Mouse (Mus musculus) kidney, embryonic 14.5 days (tissue): ENCODE measurements around the gene Sema6d. TPM values are rescaled to one million over a fixed set of nuclear protein-coding genes. Genes with fewer than 3 reads are reported as not detected.

Experiments
- ATAC-seq: fragments of 200-750 bp; cut with Nextera tagmentation; 2 replicates; pipeline ENCODE4 v1.8.0; 2017; ENCODE audit warnings: moderate number of reproducible peaks, mild to moderate bottlenecking, moderate TSS enrichment, moderate library complexity; ENCODE audit not compliant: low FRiP score, low TSS enrichment
- H3K27ac ChIP-seq: fragments of 300-500 bp; sonication (generic); 2 replicates; pipeline ENCODE4 v1.5.1; 2014; ENCODE audit warnings: low read depth, mild to moderate bottlenecking, low read length, moderate library complexity, mixed read lengths
- H3K27me3 ChIP-seq: fragments of 300-500 bp; sonication (generic); 2 replicates; pipeline ENCODE4 v1.6.1; 2014; ENCODE audit warnings: mild to moderate bottlenecking, low read length; ENCODE audit not compliant: control insufficient read depth, insufficient read depth
- H3K36me3 ChIP-seq: fragments of 300-500 bp; sonication (generic); 2 replicates; pipeline ENCODE4 v1.6.1; 2014; ENCODE audit warnings: low read length, mixed read lengths; ENCODE audit not compliant: control insufficient read depth, insufficient read depth
- H3K4me1 ChIP-seq: fragments of 300-500 bp; sonication (generic); 2 replicates; pipeline ENCODE4 v1.6.1; 2014; ENCODE audit warnings: low read length, mixed read lengths; ENCODE audit not compliant: control insufficient read depth, insufficient read depth
- H3K4me2 ChIP-seq: fragments of 300-500 bp; sonication (generic); replicated peaks from 2 replicates; pipeline ENCODE4 v1.6.1; 2014; ENCODE audit warnings: low read depth, mild to moderate bottlenecking, low read length
- H3K4me3 ChIP-seq: fragments of 300-500 bp; sonication (generic); 2 replicates; pipeline ENCODE4 v1.5.1; 2014; ENCODE audit warnings: mild to moderate bottlenecking, low read length
- H3K9ac ChIP-seq: fragments of 300-500 bp; sonication (generic); 2 replicates; pipeline ENCODE4 v1.6.1; 2014; ENCODE audit warnings: low read depth, mild to moderate bottlenecking, low read length, moderate library complexity
- H3K9me3 ChIP-seq: fragments of 300-500 bp; sonication (generic); 2 replicates; pipeline ENCODE4 v1.6.1; 2016; ENCODE audit warnings: low read length; ENCODE audit not compliant: control insufficient read depth
- whole genome bisulfite sequencing: fragments of 180-500 bp; shearing (Covaris S2); extraction: QIAGEN DNeasy Blood & Tissue Kit; methylation state at CpG from one replicate; pipeline ENCODE4 v1.1.7; 2014; 5-methylcytosine and 5-hydroxymethylcytosine counted together
- polyA plus RNA-seq: library from polyadenylated mRNA; unstranded; fragments of >200 nt; fragmentation: Nextera tagmentation; extraction: Ambion mirVana; gene quantifications from 2 replicates; pipeline ENCODE4 v1.2.1, GENCODE M21; 2014

Gene Sema6d
- polyA plus RNA-seq, 1 experiment from 2014 or later = 11.8 TPM

GRCm38 (mm10) chr2:124653161-124653560 lies 563.4 kb downstream of the Sema6d start:
- no peak overlapping the region for H3K4me2 ChIP-seq
- no peaks in the 10 kb centered on the region for H3K27me3 ChIP-seq
- no peaks in the 10 kb centered on the region for H3K9me3 ChIP-seq
- no peak overlapping the region for H3K27ac ChIP-seq
- no peak for ATAC-seq
- H3K36me3 ChIP-seq = peaks cover 14% of the 10 kb centered on the region
- H3K9ac ChIP-seq = no peak overlapping the region
- no peak overlapping the region for H3K4me3 ChIP-seq
- no peaks in the 10 kb centered on the region for H3K4me1 ChIP-seq
- WGBS = 90% methylated on average over 7 of the region's 7 CpGs

- Histone ChIP-seq H3K9me3 (no peaks in the 10 kb centered on the region), H3K4me1 (no peaks in the 10 kb centered on the region), H3K27ac (no peak overlapping the region), H3K4me3 (no peak overlapping the region), H3K9ac (no peak overlapping the region), H3K4me2 (no peak overlapping the region), H3K27me3 (no peaks in the 10 kb centered on the region), H3K36me3 (peaks cover 19% of the 10 kb centered on the region)
- no peak for ATAC-seq
- 81% methylated on average over 11 of the region's 11 CpGs for WGBS
These were observed 567.6 kb downstream of the Sema6d start for GRCm38 (mm10) chr2:124657358-124657757.

DNA sequence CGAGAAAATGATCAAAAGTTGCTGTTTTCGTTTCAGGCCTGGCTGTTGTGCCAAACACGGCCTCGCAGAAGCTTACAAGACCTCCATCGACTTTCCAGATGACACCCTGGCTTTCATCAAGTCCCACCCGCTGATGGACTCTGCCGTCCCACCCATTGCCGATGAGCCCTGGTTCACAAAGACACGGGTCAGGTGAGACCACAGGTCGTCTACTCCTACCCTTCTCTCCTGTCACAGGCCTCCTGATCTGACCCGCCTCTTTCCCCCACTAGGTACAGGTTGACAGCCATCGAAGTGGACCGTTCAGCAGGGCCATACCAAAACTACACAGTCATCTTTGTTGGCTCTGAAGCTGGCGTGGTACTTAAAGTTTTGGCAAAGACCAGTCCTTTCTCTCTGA lies 568.6 kb downstream of the Sema6d start:
- Histone ChIP-seq H3K36me3 (peaks cover 19% of the 10 kb centered on the region), H3K4me3 (no peak overlapping the region), H3K27ac (no peak overlapping the region), H3K4me2 (no peak overlapping the region), H3K9me3 (no peaks in the 10 kb centered on the region), H3K9ac (no peak overlapping the region), H3K27me3 (no peaks in the 10 kb centered on the region), H3K4me1 (no peaks in the 10 kb centered on the region)
- 93% methylated on average over 14 of the region's 14 CpGs for WGBS
- ATAC-seq = no peak

- Histone ChIP-seq H3K9me3 (no peaks in the 10 kb centered on the region), H3K27ac (no peak overlapping the region)
- 93% methylated on average over 13 of the region's 13 CpGs for WGBS
These were observed 569.8 kb downstream of the Sema6d start for GRCm38 (mm10) chr2:124659601-124660000.

GRCm38 (mm10) chr2:124660686-124661085 lies 570.9 kb downstream of the Sema6d start:
- H3K36me3 ChIP-seq = peaks cover 36% of the 10 kb centered on the region
- no peak overlapping the region for H3K9ac ChIP-seq
- H3K27ac ChIP-seq = no peak overlapping the region
- ATAC-seq = no peak
- 84% methylated on average over 5 of the region's 5 CpGs for WGBS
- no peaks in the 10 kb centered on the region for H3K4me1 ChIP-seq
- H3K4me3 ChIP-seq = no peak overlapping the region
- no peaks in the 10 kb centered on the region for H3K27me3 ChIP-seq
- H3K4me2 ChIP-seq = no peak overlapping the region
- H3K9me3 ChIP-seq = no peaks in the 10 kb centered on the region

More at GRCm38 (mm10) chr2:124659601-124660000, 569.8 kb downstream of the Sema6d start:
- Histone ChIP-seq H3K4me2 (no peak overlapping the region), H3K4me1 (no peaks in the 10 kb centered on the region), H3K36me3 (peaks cover 28% of the 10 kb centered on the region), H3K9ac (no peak overlapping the region), H3K4me3 (no peak overlapping the region), H3K27me3 (no peaks in the 10 kb centered on the region)
- no peak for ATAC-seq

DNA sequence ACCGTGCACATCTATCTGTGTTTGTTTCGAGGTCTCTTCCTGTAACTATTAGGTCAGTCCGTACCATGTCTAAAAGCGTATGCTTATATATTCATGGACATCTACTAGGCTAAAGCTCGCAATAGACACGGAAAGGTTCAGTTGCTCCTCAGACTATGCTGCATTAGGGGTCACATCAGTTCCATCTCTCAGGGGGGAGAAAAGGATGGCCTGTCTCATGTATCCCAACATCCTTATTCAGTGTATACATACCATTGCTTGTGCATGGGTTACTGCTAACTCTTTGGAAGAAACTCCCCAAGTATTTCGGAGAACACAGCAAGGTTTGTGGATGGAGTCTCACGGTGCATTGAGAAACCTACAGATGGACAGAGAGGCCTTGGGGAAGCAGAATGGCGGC lies 571.5 kb downstream of the Sema6d start:
- no peaks in the 10 kb centered on the region for H3K4me1 ChIP-seq
- H3K4me3 ChIP-seq = no peak overlapping the region
- peaks cover 39% of the 10 kb centered on the region for H3K36me3 ChIP-seq
- no peaks in the 10 kb centered on the region for H3K27me3 ChIP-seq
- no peak overlapping the region for H3K4me2 ChIP-seq
- H3K27ac ChIP-seq = no peak overlapping the region
- 93% methylated on average over 9 of the region's 9 CpGs for WGBS
- no peak for ATAC-seq
- no peak overlapping the region for H3K9ac ChIP-seq
- no peaks in the 10 kb centered on the region for H3K9me3 ChIP-seq

DNA sequence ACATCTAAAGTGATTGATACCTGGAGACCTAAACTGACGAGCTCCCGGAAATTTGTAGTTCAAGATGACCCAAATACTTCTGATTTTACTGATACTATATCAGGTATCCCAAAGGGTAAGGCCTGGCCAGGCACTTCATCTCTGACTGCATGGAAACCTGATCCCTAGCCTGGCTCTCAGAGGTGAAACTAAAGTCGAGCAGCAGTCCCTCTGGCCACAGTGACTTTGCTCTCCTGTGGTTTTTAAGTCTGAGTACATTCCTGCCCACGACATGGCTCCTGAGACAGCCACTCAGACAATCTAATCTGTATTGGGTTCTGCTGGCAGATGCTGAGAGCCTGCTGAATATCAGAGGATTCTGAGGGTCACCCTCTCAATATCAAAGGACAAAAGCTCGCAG lies 572.5 kb downstream of the Sema6d start:
- 24% methylated on average over 5 of the region's 5 CpGs for WGBS
- Histone ChIP-seq H3K4me3 (no peak overlapping the region), H3K27ac (no peak overlapping the region), H3K9ac (no peak overlapping the region), H3K4me2 (no peak overlapping the region), H3K27me3 (no peaks in the 10 kb centered on the region), H3K36me3 (peaks cover 34% of the 10 kb centered on the region), H3K9me3 (no peaks in the 10 kb centered on the region), H3K4me1 (no peaks in the 10 kb centered on the region)
- ATAC-seq = peak; percentile 56; the same call in 1 of the 2 replicates

DNA sequence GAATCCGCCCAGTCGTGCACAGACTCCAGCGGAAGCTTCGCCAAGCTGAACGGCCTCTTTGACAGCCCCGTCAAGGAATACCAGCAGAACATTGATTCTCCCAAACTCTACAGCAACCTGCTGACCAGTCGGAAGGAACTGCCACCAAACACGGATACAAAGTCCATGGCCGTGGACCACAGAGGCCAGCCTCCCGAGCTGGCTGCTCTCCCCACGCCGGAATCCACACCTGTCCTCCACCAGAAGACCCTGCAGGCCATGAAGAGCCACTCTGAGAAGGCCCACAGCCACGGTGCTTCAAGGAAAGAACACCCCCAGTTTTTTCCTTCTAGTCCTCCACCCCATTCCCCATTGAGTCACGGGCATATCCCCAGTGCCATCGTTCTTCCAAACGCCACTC lies 574.4 kb downstream of the Sema6d start:
- WGBS = 98% methylated on average over 16 of the region's 16 CpGs
- no peak overlapping the region for H3K27ac ChIP-seq
- no peaks in the 10 kb centered on the region for H3K4me1 ChIP-seq
- H3K9me3 ChIP-seq = no peaks in the 10 kb centered on the region
- no peak overlapping the region for H3K9ac ChIP-seq
- H3K4me3 ChIP-seq = no peak overlapping the region
- H3K4me2 ChIP-seq = no peak overlapping the region
- no peaks in the 10 kb centered on the region for H3K27me3 ChIP-seq
- no peak for ATAC-seq
- H3K36me3 ChIP-seq = peaks cover 24% of the 10 kb centered on the region

- Histone ChIP-seq H3K27me3 (no peaks in the 10 kb centered on the region), H3K9me3 (no peaks in the 10 kb centered on the region), H3K36me3 (peaks cover 20% of the 10 kb centered on the region), H3K4me2 (no peak overlapping the region), H3K9ac (no peak overlapping the region), H3K27ac (no peak overlapping the region), H3K4me3 (no peak overlapping the region), H3K4me1 (no peaks in the 10 kb centered on the region)
- WGBS = 91% methylated on average over 1 of the region's 1 CpGs
- no peak for ATAC-seq
These were observed 578.7 kb downstream of the Sema6d start for GRCm38 (mm10) chr2:124668431-124668830.

DNA sequence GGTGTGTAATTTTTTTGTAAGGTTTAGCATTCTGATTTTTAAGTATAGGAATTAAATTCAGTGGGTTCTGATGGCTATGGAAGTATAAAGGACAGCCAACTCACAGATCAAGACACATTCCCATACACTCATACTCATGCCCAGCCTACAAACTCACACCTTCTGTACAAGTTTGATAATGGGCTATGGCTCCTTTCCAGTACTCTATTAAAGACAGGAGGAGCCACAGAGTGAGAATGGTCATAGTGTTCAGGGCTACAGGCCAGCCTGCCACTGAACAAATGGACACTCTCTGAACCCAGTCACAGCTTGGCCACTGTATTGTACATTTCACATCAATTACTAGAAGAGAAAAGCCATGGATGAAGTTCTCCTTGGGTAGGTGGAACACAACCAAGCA lies 583.3 kb downstream of the Sema6d start:
- ATAC-seq = no peak
- no peaks in the 10 kb centered on the region for H3K27me3 ChIP-seq
- H3K9ac ChIP-seq = no peak overlapping the region
- H3K36me3 ChIP-seq = no peaks in the 10 kb centered on the region
- no peaks in the 10 kb centered on the region for H3K4me1 ChIP-seq
- H3K4me2 ChIP-seq = no peak overlapping the region
- no peaks in the 10 kb centered on the region for H3K9me3 ChIP-seq
- H3K4me3 ChIP-seq = no peak overlapping the region
- H3K27ac ChIP-seq = no peak overlapping the region
